Mouse (Mus musculus) left cerebral cortex, adult 11 months (tissue): ENCODE data around the gene Krtap24-1.

Experiments
- DNase-seq: peaks from one replicate; pipeline ENCODE4 v3.0.0; 2022; ENCODE audit warnings: low spot score

Gene Krtap24-1

DNA sequence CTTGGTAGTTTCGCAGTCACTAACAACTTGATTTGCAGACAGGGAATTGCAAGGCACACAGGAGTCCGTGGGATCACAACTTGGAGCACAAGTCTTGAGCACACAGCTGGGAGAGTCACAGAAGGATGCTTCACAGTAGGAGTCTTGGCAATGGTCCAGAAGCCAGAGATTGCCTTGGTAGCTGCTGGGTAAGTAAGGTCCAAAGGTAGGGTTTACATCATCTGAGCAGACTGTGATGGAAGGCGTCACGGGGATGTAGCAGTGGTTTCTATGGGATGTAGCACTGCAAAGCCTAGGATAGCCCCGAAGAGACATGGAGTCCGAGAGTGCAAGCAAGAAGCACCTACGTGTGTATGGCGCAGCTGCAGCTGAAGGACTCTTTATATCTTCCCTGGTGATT is at the start of gene Krtap24-1:
Gene Krtap24-1 (minus strand): TSS at position 358 of the 400 bp plus-strand sequence.
- DNase-seq: no peak

DNA sequence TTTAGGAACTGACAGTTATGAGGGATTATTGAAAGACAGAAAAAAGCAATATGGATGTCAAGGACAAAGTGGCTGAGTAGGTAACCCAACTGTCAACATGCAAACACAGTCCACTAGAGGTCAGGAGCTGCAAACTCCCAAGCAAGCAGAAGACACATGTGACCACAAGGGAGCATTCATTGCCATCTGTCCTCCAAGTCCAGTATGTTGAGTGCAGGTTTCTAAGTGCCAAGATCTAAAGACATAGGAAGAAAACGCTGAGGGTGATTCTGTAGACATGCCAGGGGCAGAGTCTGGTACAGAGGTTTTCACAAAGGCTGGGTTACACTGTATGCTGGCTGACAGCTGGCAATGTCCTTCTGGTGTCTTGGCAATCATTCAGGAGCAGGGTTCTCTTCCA is 45.3 kb upstream of the Krtap24-1 start:
- DNase-seq: no peak

DNA sequence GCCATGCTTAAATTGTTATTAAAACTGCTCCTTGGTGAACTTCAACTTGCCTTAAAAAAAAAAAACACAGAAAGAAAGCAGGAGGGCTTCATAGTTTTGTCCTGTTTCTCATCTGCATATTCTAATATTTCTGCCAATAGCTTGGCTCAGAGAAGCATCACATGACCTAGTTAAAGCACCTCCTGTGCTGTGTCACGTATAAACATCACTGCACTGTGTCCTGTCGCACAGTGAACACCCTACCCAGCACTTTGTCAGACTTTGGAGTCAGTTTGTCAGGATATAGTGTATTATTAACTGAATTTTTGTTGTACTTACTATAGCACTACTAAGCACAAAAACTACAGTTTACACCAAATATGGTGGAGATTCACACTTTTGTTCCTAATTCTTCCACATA is 39.9 kb upstream of the Krtap24-1 start:
- no peak for DNase-seq

DNA sequence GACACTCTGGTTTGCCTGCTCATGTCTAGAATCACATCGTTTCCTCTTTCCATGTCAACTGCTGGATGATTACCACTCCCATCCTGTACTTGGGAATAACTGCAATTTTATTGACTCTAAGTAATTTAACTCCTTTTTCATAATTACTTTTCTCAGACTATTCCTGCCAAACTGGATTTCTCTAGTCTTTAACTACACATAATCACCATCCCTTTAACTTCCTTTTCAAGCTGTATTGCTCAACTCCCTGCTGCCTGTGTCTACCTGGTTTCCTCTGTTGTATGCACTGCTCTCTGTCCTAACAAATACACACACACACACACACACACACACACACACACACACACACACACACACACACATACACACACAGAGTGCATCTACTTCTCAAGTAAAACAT is 39.0 kb upstream of the Krtap24-1 start:
- no peak for DNase-seq

DNA sequence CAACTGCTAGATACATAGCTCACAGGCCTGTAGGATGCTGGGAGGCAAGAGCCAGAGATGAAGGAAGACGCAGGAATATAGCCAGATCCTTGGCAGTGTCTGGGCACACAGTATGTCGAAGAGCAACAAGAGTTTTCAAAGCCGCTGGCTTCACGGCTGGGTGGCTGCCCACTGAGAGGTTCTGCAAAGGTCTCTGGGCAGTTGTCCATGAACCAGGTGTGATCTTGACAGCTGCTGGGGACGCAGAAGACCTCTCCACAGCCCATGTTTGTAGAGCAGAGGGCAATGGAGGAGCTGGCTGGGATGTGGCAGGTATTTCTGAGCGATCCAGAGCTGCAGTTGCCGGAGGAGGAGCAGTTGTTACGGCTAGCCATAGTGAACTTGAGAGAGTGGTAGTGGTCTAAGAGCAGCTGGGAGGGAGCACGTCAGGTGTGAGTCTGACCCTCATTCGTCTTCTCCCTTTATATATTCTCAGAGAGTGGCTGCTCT is 35.3 kb upstream of the Krtap24-1 start, which contains the start of gene Krtap26-1:
Gene Krtap26-1 (minus strand): TSS at position 439 of the 489 bp plus-strand sequence.
- no peak for DNase-seq

DNA sequence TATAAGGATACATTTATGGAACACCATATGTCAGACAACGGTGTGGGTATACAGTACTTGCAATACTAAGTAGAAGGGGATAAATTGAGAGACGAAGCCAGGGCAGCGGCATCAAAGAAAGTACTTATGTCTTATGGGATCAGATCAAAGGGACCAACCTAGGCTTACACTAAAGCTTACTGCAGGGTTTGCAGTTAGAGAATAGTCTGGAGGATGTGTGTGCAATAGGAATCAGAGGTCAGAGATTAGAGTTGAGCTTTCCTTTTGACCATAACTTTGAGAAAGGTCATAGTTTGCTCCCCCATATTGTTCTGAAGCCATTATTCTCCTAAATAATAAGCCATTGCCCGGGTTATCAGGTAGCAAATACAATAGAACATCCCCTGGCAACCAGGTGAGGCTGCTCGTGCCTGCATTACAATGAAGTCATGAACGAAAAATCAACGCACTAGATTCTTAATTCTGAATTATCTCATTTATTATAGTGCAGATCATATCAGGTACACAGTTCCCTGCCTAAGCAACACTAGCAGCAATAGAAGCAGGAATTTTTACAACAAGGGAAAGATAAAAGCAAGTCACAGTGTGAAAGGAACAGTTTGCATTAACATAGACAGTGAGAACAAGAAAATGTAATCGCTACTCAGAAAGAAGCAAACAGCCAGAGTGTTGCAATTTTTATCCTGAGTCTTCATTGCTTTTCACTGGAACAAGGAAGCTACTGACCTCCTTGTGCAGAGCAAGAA is 34.5 kb upstream of the Krtap24-1 start:
- DNase-seq: no peak

DNA sequence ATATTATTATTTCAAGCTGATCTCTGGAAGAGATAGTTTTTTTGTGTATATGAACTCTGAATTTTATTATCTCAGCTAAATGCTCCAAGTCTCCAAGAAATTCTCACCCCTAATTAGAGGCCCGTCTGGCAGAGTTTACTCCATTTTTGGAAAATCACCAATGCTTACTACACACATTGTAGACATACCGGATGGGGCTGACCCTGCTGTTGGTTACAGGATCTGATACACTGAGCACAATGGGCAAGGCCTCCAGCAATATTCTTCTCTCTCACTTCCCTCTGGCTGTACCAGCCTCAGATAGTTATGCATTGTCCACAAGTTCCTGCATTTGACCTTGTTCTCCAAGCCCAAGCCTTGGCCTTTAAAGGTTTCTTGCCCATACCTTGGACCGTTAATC is 28.0 kb upstream of the Krtap24-1 start:
- DNase-seq: no peak

DNA sequence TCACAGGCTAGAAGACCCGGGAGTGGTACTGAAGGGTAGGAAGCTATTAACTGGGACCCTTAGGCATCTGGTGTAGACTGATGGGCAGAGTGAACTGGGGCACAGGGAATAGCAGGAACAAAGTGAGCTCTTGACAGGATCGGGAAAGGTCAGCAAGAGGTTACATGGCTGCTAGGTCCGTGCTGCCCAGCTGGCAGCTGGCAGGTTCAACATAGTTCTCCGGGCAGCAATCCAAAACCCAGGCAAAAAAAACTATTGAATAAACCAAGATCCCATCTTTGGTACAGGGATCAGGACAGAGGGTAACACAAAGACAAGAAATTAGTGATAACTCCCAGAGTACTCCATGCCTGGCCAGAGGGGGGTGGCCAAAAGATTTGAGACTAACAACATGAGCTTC is 23.1 kb upstream of the Krtap24-1 start:
- no peak for DNase-seq

DNA sequence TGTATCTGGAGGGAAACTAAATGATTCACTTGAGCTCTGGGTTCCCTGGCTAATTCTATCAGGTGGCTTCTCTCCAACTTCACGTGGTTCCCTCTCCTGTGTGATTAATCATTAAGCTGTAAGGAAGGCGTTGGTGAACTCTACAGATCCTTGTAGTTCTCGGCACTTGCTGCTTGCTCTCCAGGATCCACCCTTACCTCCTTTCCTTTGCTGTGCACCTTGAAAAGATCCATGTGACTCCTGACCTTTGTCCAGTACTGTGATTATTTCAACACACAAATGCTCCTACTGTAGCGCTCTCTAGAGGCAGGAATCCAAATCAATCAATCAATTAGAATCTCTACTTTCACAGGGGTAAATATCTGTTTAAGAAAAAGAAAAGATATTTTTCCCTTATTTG is 19.4 kb upstream of the Krtap24-1 start:
- no peak for DNase-seq

DNA sequence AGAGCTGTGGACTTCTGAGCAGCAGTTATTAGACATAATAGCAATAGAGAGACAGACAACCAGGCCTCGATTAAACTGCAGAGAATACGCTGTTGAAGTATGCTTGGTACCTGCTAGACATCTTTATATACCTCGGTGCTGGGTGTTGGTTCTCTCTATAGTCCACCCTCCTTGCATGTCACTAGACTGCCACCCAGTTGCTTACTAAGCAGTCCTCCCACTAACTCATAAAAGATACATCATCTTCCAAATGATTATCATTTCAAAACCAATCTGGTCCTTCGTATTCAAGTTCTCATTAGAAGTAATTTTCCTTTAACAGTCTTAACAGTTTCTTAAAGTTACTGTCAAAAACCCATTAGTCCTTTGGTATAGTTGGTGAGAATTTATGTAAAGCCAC is 15.5 kb upstream of the Krtap24-1 start, which contains the start of gene 2310079G19Rik:
Gene 2310079G19Rik (minus strand): TSS at position 101 of the 400 bp plus-strand sequence.
- DNase-seq: no peak

DNA sequence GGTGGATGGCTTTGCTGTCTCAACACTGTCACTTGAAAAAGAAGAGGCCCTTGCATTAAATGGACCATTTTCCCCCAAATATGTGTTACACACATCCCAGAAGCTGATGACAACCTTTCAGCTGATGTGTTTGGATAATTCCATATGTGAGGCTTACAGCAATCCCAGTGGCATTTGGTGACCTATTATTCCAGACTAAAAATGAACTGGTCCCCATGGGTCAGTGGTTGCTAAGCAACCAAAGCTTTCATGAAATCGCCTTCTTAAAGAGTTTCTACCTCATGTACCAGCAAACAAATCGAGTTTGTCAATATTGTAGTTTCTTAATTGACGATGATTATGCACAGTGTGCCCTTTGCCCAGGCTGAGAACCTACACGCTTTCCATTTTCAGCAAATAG is 633 bp upstream of the Krtap24-1 start:
- DNase-seq: no peak

DNA sequence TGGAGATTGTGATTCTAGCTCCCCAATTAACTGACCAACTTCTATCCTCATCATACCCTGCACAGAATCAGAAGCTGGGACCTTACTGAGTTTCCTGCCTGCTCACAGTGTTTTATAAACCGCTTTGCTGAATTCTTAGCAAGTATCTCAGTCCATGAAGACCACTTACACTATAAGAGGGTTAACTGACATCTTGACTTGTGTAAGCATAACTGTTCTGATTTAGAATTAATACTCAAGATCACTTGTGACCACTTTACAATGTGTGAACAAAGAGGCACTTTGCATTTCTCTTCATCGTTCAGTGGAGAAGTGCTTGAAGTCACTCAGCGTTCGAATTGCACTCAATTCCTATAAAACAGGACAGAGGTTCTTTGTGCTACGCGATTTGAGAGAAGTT is 7.5 kb downstream of the Krtap24-1 start:
- no peak for DNase-seq

DNA sequence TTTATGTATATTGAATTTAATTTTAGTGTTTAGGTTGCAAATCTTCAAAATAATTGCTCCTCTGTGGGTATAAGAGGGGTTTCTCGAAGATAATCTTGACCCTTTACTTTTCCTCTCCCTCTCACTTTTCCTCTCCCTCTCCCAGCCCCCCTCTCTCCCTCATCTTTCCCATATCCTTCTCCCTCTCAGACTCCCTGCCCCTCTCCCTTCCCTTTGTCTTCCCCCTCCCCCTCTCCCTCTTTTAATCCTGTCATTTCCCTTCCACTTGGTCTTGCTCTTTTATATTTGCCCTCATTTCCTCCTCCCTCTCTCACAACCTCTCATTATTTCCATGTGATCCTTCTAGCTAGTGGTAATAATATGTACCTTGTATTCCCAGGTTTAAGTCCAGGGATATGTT is 9.6 kb downstream of the Krtap24-1 start:
- DNase-seq: no peak

DNA sequence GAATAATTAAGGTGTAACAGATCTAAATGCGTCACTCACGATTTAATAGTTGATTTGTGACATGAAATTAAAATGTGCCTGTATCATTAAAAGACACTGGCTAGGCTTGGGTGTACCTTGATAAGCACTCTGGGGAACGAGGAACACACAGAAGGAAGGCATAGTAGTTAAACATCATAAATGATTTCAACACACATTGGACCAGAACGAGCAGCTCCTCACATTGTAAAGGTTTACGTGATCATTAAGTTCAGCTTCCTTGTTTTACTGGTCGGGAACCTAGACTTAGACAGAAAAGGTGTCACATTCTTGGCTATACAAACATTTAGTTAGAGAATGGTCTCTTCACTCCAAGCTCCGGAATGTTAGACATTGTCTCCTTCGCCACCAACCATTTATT is 11.8 kb downstream of the Krtap24-1 start:
- DNase-seq: no peak

DNA sequence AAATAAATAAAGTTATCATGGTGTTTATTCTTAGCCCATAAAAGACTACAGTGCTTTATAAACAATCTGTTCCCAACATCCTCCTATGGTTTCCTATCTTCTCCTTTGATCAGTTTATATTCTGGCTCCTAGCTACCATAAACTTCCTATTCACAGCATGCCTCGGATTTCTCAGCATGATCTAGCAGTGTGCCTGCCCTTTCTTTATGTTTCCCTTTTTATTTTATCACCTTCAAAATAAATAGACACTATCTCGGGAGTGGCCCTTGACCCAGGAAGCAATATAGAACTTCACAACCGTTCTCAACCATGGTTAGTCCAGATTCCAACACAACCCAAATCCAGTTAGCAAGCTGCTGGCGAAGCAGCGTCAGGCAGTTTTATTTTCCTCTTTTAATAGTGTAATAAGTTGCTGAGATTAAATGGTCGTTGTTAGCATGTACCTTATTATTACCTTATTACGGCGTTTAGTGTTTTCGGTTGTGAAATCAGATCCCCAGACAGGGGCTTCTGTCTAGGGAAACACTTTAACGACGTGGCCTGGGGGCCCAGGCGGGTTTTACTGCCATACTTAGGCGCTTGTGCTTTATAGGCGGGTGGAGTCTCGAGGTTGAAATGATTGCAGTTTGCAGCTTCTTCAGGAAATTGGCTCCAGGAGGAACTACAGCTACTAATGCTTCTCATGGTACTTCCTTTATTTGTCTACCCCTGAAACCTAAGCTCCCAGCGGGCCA is 12.4 kb downstream of the Krtap24-1 start:
- DNase-seq: no peak

DNA sequence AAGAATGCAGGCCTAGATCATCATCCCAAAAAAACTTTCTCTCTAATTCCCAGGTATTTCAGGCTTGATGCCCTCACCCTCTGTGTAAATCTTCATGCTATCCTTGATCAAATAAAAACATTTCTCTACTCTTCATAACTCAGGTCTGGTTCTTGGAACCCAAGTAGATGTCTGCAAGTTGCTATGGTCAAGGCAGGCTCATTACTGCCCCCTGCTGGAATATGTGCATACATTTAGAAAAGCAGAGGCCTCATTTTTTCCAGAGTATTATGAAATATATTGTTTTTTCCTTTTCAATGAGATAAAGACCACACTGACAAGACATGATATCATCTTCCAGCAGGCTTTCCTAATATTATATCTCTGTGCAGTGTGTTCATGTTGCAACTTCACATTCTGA is 19.3 kb downstream of the Krtap24-1 start:
- no peak for DNase-seq

DNA sequence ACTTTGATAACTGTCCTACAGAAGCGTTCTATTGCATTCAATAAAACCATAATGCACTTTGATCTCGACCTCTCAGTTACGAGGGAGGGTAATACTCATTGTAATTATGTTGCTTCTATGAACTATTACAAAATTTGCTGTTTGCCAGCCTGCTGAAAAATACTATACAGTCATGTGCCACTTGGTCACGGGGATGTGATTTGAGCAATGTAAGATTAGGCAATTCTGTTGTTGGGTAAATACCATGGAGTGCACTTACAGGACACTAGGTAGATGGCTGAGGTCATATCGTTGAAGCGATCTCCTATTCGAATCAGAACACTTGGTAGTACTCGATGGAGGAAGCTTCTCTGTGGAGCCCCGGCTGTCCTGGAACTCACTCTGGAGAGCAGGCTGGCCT is 28.7 kb downstream of the Krtap24-1 start:
- DNase-seq: no peak

DNA sequence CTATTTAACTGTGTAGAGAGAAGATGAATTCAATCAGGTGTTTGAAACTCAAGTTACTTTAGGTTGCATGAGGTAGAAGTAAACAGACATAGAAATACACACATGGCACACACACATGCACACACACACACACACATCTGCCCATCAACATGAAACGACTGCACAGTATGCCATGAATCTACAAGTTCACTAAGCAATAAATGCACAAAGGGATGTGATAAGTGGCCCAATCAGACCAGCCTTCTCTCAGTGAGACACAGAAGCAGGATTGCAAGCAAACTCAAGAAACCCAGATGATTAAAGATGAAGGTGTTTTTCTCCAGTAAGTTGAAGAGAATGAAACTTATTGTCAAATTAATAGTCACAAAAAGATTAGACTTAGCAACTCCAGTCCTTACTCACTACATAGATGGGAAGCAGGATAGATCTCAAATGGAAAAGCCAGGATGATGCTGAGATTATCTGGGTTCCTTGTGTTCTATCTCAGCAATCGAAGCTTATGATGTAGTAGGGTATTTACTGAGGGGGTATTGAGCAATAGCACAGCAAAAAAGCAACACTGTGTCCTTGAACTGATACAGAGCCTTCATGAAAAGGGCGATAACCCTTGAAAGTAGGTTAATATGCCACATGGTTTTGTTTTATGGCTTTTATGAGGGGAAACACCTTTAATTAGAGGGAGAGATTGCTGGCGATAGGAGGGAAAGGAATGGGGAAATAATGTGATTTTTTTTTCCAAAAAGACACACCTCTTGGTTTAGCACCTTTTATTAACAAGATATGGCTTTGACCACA is 36.0 kb downstream of the Krtap24-1 start:
- DNase-seq: no peak

DNA sequence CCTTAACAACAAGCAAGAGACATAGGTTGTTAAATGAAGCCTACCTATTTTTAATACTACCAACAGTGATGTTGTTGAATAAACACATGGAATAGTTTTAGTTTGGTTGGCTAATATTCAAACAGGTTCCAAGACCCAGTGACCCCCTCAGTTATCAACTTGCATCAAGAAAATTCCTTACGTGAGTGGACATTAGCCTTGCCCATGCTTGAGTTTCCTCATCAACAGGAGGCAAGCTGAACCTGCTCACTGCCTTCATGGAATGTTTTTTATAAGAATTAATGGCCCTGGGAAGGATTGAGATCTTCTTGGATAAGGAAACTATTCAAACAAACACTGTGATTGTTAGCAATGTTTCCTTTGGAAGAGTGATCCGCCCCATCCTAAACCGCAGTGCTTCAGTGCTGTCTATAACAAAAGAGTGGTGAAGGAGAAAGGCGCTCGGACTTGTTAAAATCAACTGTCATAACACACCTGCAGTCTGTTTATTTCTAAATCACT is 39.1 kb downstream of the Krtap24-1 start:
- DNase-seq: no peak

DNA sequence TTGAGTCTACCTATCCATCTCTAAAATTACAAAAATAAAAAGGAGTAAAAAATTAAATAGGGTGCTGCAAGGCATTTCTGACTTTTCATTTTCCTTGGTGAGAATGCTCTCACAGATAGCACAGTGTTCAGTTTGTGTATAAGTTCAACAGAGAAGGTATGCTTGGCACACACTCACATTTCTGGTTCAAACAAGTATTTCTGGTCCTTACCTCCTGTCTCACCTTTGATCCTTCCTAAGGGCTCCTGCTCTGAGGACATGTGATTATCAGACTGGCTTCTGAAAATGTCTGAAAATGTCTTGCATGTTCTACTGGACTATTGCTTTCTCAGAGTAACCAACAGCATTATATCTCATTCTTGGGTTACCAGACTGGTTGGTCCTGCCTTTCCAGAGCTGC is 41.9 kb downstream of the Krtap24-1 start:
- no peak for DNase-seq

DNA sequence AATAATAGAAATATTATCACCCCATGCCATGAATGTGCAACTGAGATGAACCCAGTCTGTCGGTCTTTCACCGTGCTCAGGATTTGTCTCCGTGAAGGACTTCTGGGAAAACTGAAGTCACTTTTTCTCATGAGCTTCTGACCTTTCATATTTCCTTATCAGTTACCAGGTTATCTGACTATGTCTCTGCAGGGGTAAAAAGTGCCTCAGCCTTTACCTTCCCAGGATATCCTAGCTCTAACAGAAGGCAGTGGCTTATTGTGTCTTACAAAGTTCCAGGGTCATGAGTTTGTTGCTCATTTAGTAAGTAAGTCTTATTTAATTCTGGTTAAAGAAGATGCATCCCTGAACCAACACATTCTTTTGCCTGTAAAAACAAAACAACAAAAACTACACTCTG is 42.3 kb downstream of the Krtap24-1 start:
- DNase-seq: no peak

DNA sequence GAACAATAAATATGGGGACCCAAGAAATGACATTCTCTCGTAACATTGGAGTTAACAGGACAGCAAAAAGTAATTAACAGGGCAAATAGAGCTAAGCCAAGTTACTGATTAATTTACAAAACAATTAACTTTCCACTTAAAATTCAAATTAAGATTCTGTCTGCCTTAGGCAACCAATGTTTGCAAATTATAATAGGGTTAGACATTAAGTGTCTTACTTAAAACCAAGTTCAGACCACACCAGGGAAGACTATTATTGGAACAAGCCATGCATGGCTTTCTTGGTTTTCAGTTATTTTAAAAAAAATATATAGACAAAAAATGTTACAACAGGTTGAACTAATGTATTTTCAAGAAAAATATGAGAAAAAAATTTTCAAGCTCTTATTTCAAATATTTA is 43.0 kb downstream of the Krtap24-1 start:
- no peak for DNase-seq
